Mouse (Mus musculus): ENCODE results near the gene Chrnb1.

DNA sequence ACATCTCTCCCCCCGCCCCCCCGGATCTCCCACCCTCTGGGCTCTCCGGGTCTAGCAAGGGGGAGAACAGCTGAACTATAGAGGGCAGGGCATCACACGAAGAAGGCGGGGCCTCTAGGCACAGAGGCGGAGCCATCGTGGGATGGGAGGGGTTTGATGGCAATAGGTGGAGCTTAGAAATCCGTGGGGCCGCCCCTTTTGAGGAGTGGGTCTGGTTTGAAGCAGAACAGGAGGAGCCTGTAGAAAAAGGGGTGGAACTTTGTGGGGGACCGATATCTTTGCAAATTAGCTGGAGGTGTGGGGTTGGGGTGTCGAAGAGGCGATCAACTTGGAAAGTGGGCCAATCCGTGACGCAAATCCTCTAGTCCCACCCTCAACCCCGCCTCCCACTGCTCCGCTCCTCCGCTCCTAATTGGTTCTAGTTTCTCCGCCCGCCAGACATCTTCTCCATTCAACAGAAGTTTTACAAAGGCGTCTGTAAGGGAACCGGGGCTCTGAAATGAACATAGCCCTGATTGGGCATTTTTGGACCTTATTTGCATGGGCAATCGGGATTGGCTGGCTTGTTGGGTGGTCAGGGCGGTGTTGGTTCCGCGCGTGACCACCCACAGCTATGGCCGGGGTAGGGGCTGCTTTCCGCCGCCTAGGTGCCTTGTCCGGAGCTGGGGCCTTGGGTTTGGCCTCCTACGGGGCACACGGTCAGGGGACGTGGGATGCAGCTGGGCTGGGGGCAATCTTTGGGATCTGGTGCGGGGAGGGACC is 42.4 kb upstream of the Chrnb1 start, which contains the start of gene Tmem256:
- TF ChIP-seq POLR2A (IDR thresholded peaks at IDR 0.05; ENCODE audit: control insufficient read depth in 1 of 2, insufficient read depth in 1 of 2, low read depth in 1 of 2, low read length in 2 of 2, poor library complexity in 1 of 2) (peak in 1 of 2 experiments; percentile 88; a peak in 3 of 4 replicates), E2F4 (IDR thresholded peaks at IDR 0.05; ENCODE audit: borderline replicate concordance, low read depth, low read length) (0 out of 2 replicates have a peak, but pooled peaks have one; percentile 4), GATA1 (IDR thresholded peaks at IDR 0.05; ENCODE audit: low read depth, low read length) (no peak), CTCF (IDR thresholded peaks at IDR 0.05 in 2 of 3, conservative IDR thresholded peaks at IDR 0.05 in 1 of 3; ENCODE audit: control insufficient read depth in 1 of 3, insufficient read depth in 1 of 3, low read depth in 2 of 3, low read length in 3 of 3, poor library complexity in 1 of 3, severe bottlenecking in 1 of 3) (no peak), GABPA (IDR thresholded peaks at IDR 0.05; ENCODE audit: low read depth, low read length) (peak; percentile 90; the same call in 1 of the 2 replicates), ZKSCAN1 (IDR thresholded peaks at IDR 0.05; ENCODE audit: low read depth, low read length) (no peak)
